Mouse (Mus musculus): Measurements from ENCODE around the gene Negr1. TPM values are rescaled to one million over a fixed set of nuclear protein-coding genes. Genes with fewer than 3 reads are reported as not detected.

Negr1 gene
- total and polyA plus RNA-seq, 3 experiments, result 0.65 to 1.1 (median 1.1) TPM

GRCm38 (mm10) chr3:156743266-156743665 lies 181.7 kb downstream of the Negr1 start:
- Histone ChIP-seq H3K27ac (no peak overlapping the region), H3K27me3 (ENCODE audit: control insufficient read depth, insufficient read depth, low read length) (no peaks in the 10 kb centered on the region), H3K79me2 (replicated peaks; ENCODE audit: control insufficient read depth, insufficient read depth, low read length) (no peaks in the 10 kb centered on the region), H3K4me1 (ENCODE audit: control insufficient read depth, insufficient read depth, low read length) (no peaks in the 10 kb centered on the region), H3K4me3 (no peak overlapping the region), H3K36me3 (ENCODE audit: control insufficient read depth, insufficient read depth, low read length) (no peaks in the 10 kb centered on the region), H3K9ac (ENCODE audit: low read depth, low read length) (no peak overlapping the region)
- 67% methylated on average over 1 of the region's 1 CpGs for WGBS
- TF ChIP-seq POLR2A (IDR thresholded peaks at IDR 0.05; ENCODE audit: insufficient read depth, low read depth, low read length), result no peak
- no peak for TF ChIP-seq CTCF (IDR thresholded peaks at IDR 0.05)
- no peak for TF ChIP-seq EP300 (IDR thresholded peaks at IDR 0.05; ENCODE audit: insufficient read depth, low read depth, low read length)
- intact Hi-C loops (cut with DNase I), result no loop called here
- DNase-seq, result no peak

DNA sequence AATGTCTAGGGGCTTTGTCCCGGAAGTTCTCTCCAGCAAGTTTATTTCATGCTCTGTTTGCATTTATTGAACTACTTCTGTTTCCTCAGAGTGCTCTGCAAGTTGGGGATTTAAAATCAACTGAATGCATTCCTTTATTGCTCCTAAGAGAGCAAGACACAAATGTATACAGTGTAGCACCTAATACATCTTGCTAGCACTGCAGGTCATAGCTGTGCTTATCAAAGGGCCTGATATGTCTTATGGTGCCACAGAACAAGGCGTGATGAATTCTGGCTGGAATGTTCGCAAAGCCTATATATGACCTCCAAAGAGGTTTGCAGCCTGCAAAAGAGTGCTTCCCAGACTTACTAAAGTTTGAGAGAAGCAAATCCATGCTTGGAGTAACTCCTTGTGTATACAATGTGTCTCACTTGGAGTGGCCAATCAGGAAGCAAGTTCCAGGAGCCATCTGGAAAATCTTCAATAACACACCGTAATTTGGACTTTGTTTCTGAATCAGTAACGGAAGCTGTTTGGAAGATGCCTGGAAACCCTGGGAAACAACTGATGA lies 183.7 kb downstream of the Negr1 start:
- intact Hi-C loops (cut with DNase I), result no loop called here
- Histone ChIP-seq H3K36me3 (ENCODE audit: control insufficient read depth, insufficient read depth, low read length) (no peaks in the 10 kb centered on the region), H3K9ac (ENCODE audit: low read depth, low read length) (no peak overlapping the region), H3K4me1 (ENCODE audit: control insufficient read depth, insufficient read depth, low read length) (no peaks in the 10 kb centered on the region), H3K27ac (no peak overlapping the region), H3K27me3 (ENCODE audit: control insufficient read depth, insufficient read depth, low read length) (no peaks in the 10 kb centered on the region), H3K4me3 (no peak overlapping the region), H3K79me2 (replicated peaks; ENCODE audit: control insufficient read depth, insufficient read depth, low read length) (no peaks in the 10 kb centered on the region)
- 67% methylated on average over 5 of the region's 5 CpGs for WGBS
- TF ChIP-seq EP300 (IDR thresholded peaks at IDR 0.05; ENCODE audit: insufficient read depth, low read depth, low read length) (no peak), POLR2A (IDR thresholded peaks at IDR 0.05; ENCODE audit: insufficient read depth, low read depth, low read length) (no peak), CTCF (IDR thresholded peaks at IDR 0.05) (no peak)
- no peak for DNase-seq

- Histone ChIP-seq H3K27me3 (ENCODE audit: control insufficient read depth, insufficient read depth, low read length) (no peaks in the 10 kb centered on the region), H3K27ac (no peak overlapping the region), H3K36me3 (ENCODE audit: control insufficient read depth, insufficient read depth, low read length) (no peaks in the 10 kb centered on the region), H3K4me1 (ENCODE audit: control insufficient read depth, insufficient read depth, low read length) (no peaks in the 10 kb centered on the region), H3K79me2 (replicated peaks; ENCODE audit: control insufficient read depth, insufficient read depth, low read length) (no peaks in the 10 kb centered on the region), H3K4me3 (no peak overlapping the region), H3K9ac (ENCODE audit: low read depth, low read length) (no peak overlapping the region)
- WGBS, result 83% methylated on average over 3 of the region's 3 CpGs
- intact Hi-C loops (cut with DNase I), result no loop called here
- no peak for TF ChIP-seq EP300 (IDR thresholded peaks at IDR 0.05; ENCODE audit: insufficient read depth, low read depth, low read length)
- no peak for TF ChIP-seq POLR2A (IDR thresholded peaks at IDR 0.05; ENCODE audit: insufficient read depth, low read depth, low read length)
- TF ChIP-seq CTCF (IDR thresholded peaks at IDR 0.05), result no peak
- DNase-seq, result no peak
Observed at GRCm38 (mm10) chr3:156747456-156747855, 185.9 kb downstream of the Negr1 start.

DNA sequence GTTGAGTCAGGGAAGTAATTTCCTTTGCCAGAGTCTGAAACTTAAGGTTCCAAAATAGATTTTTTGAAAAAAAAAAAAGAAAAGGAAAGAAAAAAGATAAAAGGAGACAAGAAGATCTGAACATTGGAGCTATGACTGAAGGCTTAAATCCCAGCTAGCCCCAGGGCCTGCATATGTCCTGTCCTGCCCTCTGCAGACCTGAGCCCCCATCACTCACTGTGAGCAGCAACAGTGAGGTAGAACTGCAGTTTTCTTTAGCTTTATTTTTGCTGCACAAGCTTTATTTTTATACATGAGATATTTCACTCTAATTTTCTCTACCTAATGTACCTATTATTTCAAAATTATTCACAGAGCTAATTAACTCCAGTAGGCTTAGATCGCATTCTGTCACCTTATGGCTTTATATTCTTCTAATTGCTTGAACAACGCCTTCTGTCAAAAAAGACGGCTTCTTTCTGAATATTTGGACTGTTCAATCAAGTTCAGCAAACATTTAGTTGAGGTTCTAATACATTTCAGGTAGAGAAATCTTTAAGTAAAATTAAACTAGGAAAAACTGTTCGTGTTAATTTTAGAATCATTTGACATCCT lies 192.3 kb downstream of the Negr1 start:
- no peaks in the 10 kb centered on the region for H3K79me2 ChIP-seq (replicated peaks; ENCODE audit: control insufficient read depth, insufficient read depth, low read length)
- H3K27ac ChIP-seq, result no peak overlapping the region
- no peak overlapping the region for H3K4me3 ChIP-seq
- H3K27me3 ChIP-seq (ENCODE audit: control insufficient read depth, insufficient read depth, low read length), result no peaks in the 10 kb centered on the region
- H3K4me1 ChIP-seq (ENCODE audit: control insufficient read depth, insufficient read depth, low read length), result no peaks in the 10 kb centered on the region
- H3K9ac ChIP-seq (ENCODE audit: low read depth, low read length), result no peak overlapping the region
- intact Hi-C loops (cut with DNase I), result no loop called here
- TF ChIP-seq POLR2A (IDR thresholded peaks at IDR 0.05; ENCODE audit: insufficient read depth, low read depth, low read length) (no peak), CTCF (IDR thresholded peaks at IDR 0.05) (no peak), EP300 (IDR thresholded peaks at IDR 0.05; ENCODE audit: insufficient read depth, low read depth, low read length) (no peak)
- no peaks in the 10 kb centered on the region for H3K36me3 ChIP-seq (ENCODE audit: control insufficient read depth, insufficient read depth, low read length)
- WGBS, result 83% methylated on average over 4 of the region's 4 CpGs
- DNase-seq, result no peak

GRCm38 (mm10) chr3:156754790-156755530 lies 193.4 kb downstream of the Negr1 start:
- TF ChIP-seq CTCF (IDR thresholded peaks at IDR 0.05), result no peak
- TF ChIP-seq EP300 (IDR thresholded peaks at IDR 0.05; ENCODE audit: insufficient read depth, low read depth, low read length), result no peak
- TF ChIP-seq POLR2A (IDR thresholded peaks at IDR 0.05; ENCODE audit: insufficient read depth, low read depth, low read length), result no peak
- H3K27me3 ChIP-seq (ENCODE audit: control insufficient read depth, insufficient read depth, low read length), result no peaks in the 10 kb centered on the region
- 65% methylated on average over 1 of the region's 1 CpGs for WGBS

DNA sequence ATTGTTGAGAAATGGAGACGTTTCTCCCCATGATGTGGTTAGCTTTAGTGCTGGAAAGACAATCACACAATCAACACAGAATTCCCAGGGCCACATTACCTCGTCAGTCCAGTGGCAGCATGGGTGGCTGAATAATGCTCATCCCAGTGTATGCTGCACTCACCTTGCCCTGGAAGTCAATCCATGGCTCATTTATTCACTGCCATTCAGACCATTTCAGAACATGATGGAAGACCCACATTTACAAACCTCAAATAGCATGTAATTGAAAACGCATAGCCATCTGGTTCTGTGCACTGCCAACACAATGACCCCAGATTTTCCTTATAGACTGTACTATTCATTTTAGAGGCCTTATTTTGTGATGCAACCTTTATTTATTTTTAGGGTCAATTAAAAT lies 203.4 kb downstream of the Negr1 start:
- intact Hi-C loops (cut with DNase I), result no loop called here
- Histone ChIP-seq H3K27me3 (ENCODE audit: control insufficient read depth, insufficient read depth, low read length) (no peaks in the 10 kb centered on the region), H3K79me2 (replicated peaks; ENCODE audit: control insufficient read depth, insufficient read depth, low read length) (no peaks in the 10 kb centered on the region), H3K4me1 (ENCODE audit: control insufficient read depth, insufficient read depth, low read length) (no peaks in the 10 kb centered on the region; the same call in 1 of the 2 replicates), H3K27ac (no peak overlapping the region), H3K9ac (ENCODE audit: low read depth, low read length) (no peak overlapping the region), H3K36me3 (ENCODE audit: control insufficient read depth, insufficient read depth, low read length) (no peaks in the 10 kb centered on the region), H3K4me3 (no peak overlapping the region)
- WGBS, result 72% methylated on average over 3 of the region's 3 CpGs
- TF ChIP-seq POLR2A (IDR thresholded peaks at IDR 0.05; ENCODE audit: insufficient read depth, low read depth, low read length), result no peak
- TF ChIP-seq EP300 (IDR thresholded peaks at IDR 0.05; ENCODE audit: insufficient read depth, low read depth, low read length), result no peak
- TF ChIP-seq CTCF (IDR thresholded peaks at IDR 0.05), result no peak
- no peak for DNase-seq

More at GRCm38 (mm10) chr3:156754790-156755530, 193.4 kb downstream of the Negr1 start:
- Histone ChIP-seq H3K4me1 (ENCODE audit: control insufficient read depth, insufficient read depth, low read length) (no peaks in the 10 kb centered on the region), H3K27ac (no peak overlapping the region), H3K79me2 (replicated peaks; ENCODE audit: control insufficient read depth, insufficient read depth, low read length) (no peaks in the 10 kb centered on the region), H3K4me3 (no peak overlapping the region), H3K9ac (ENCODE audit: low read depth, low read length) (no peak overlapping the region), H3K36me3 (ENCODE audit: control insufficient read depth, insufficient read depth, low read length) (no peaks in the 10 kb centered on the region)
- intact Hi-C loops (cut with DNase I), result no loop called here
- no peak for DNase-seq

Data from heart, adult 2 months (tissue).